Mouse (Mus musculus) forebrain, embryonic 11.5 days (tissue): ENCODE measurements around the gene Alg12. TPM values are rescaled to one million over a fixed set of nuclear protein-coding genes. Genes with fewer than 3 reads are reported as not detected.
A peak's percentile ranks its signal among the peaks of the same experiment; 100 is the strongest.

ENCODE experiments used
- ATAC-seq: fragments of 200-750 bp; cut with Nextera tagmentation; replicated peaks from 2 replicates; pipeline ENCODE4 v1.8.0; 2017; ENCODE audit warnings: moderate TSS enrichment; ENCODE audit not compliant: low FRiP score
- DNase-seq: peaks from one replicate; pipeline ENCODE4 v3.0.0-alpha.2; 2017; ENCODE audit warnings: low spot score
- H3K27ac ChIP-seq: fragments of 300-500 bp; sonication (generic); 2 replicates; pipeline ENCODE4 v1.5.1; 2014; ENCODE audit warnings: low read depth, low read length
- H3K27me3 ChIP-seq: fragments of 300-500 bp; sonication (generic); 2 replicates; pipeline ENCODE4 v1.6.1; 2014; ENCODE audit warnings: mild to moderate bottlenecking, low read length, mixed read lengths; ENCODE audit not compliant: control insufficient read depth, insufficient read depth
- H3K36me3 ChIP-seq: fragments of 300-500 bp; sonication (generic); 2 replicates; pipeline ENCODE4 v1.6.1; 2014; ENCODE audit warnings: mild to moderate bottlenecking, low read length, moderate library complexity, mixed read lengths; ENCODE audit not compliant: control insufficient read depth, insufficient read depth
- H3K4me1 ChIP-seq: fragments of 300-500 bp; sonication (generic); replicated peaks from 2 replicates; pipeline ENCODE4 v1.6.1; 2014; ENCODE audit warnings: low read length, mixed read lengths; ENCODE audit not compliant: control insufficient read depth, insufficient read depth
- H3K4me2 ChIP-seq: fragments of 300-500 bp; sonication (generic); 2 replicates; pipeline ENCODE4 v1.6.1; 2014; ENCODE audit warnings: low read depth, mild to moderate bottlenecking, low read length, moderate library complexity, mixed read lengths; ENCODE audit not compliant: severe bottlenecking
- H3K4me3 ChIP-seq: fragments of 300-500 bp; sonication (generic); 2 replicates; pipeline ENCODE4 v1.5.1; 2014; ENCODE audit warnings: low read depth, low read length
- H3K9ac ChIP-seq: fragments of 300-500 bp; sonication (generic); 2 replicates; pipeline ENCODE4 v1.6.1; 2014; ENCODE audit warnings: low read length
- H3K9me3 ChIP-seq: fragments of 300-500 bp; sonication (generic); 2 replicates; pipeline ENCODE4 v1.6.1; 2016; ENCODE audit warnings: low read length, mixed read lengths; ENCODE audit not compliant: control insufficient read depth
- WGBS: fragments of 180-500 bp; shearing (Covaris S2); extraction: QIAGEN DNeasy Blood & Tissue Kit; methylation state at CpG from one replicate; pipeline ENCODE4 v1.1.7; 2014; 5-methylcytosine and 5-hydroxymethylcytosine counted together
- polyA plus RNA-seq: library from polyadenylated mRNA; unstranded; fragments of >200 nt; fragmentation: Nextera tagmentation; extraction: Ambion mirVana; gene quantifications from 2 replicates; pipeline ENCODE4 v1.2.1, GENCODE M21; 2014

The Alg12 gene
- polyA plus RNA-seq, 1 experiment from 2014 or later = 10.8 TPM

DNA sequence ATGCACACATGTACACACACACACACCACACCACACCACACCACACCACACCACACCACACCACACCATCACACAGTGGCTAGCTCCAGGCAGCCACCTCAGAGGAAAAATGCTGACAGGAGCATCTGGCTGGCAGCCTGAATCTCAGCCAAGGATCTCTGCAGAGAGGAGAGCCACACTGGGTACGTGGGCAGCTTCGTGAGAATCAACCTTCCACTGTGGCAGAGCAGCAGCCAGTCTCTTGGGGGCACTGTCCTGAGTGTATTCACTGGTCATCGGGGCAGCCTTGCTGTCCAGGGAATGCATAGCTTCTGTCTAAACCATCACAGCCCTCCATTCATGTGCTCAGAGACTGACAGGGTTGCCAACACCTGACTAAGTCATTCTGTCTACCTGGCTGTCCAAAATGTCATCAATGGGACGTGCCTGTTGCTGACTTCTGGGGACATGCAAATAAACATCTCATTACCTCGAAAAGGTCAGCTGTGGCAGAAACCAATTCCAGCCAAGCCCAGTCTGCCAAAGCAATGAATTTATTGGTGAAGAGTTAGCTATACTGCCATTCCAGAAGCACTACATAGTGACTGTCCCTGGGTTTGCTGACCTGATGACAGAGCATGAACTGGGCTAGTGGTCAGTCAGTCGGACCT, 10.8 kb upstream of the Alg12 start:
- DNase-seq (no peak), ATAC-seq (no peak)
- 78% methylated on average over 6 of the region's 6 CpGs for WGBS
- Histone ChIP-seq H3K27ac (no peak overlapping the region), H3K9ac (no peak overlapping the region), H3K4me1 (no peaks in the 10 kb centered on the region), H3K36me3 (peaks cover 2% of the 10 kb centered on the region; the same call in 1 of the 2 replicates), H3K4me3 (no peak overlapping the region), H3K9me3 (no peaks in the 10 kb centered on the region), H3K27me3 (no peaks in the 10 kb centered on the region), H3K4me2 (no peak overlapping the region)

DNA sequence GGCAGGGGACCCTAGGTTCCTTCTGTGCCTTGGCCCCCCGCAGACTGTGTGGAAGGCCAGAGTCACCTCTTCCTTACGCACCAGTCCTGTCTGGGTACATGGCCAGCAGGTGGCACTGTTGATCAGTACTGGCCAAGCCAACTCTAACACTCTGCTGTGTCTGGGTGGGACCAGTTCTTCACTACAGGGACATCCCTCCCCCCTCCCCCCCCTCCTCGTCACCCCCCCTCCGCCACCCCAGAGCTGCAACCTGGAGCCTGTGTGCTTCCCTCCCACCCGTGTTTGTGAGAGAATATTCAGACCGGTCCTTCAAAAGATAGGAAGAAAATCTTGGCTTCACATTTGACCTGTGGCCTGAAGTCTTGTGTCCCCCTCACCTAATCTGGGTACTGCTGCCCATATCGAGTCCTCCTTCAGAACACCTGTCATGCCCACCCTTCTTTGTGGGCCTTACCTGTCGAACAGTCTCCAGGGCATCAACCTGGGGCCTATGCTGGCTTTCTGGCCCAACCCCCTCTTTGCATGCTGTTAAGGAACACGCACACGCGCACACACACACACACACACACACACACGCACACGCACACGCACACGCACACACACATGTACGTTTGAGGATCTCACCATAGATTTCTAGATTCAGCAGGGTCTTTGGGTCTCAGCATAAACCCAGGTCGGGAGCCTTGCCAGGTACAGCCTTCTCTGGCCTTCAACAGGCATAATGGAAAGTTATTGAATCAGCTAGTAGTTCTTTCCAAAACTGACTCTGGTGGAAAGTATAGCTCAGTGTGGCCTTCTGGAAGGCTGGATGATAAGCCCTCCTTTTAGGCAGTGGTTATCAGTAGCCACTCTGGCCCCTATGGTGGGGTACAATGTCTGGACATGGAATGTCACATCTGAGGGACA, 9.9 kb upstream of the Alg12 start:
- peak; percentile 92 for DNase-seq
- Histone ChIP-seq H3K27ac (no peak overlapping the region), H3K4me2 (no peak overlapping the region), H3K4me3 (no peak overlapping the region), H3K9me3 (no peaks in the 10 kb centered on the region), H3K9ac (no peak overlapping the region), H3K4me1 (no peaks in the 10 kb centered on the region), H3K36me3 (peaks cover 8% of the 10 kb centered on the region; the same call in 1 of the 2 replicates), H3K27me3 (no peaks in the 10 kb centered on the region)
- WGBS = 63% methylated on average over 15 of the region's 17 CpGs
- ATAC-seq = peak; percentile 91

DNA sequence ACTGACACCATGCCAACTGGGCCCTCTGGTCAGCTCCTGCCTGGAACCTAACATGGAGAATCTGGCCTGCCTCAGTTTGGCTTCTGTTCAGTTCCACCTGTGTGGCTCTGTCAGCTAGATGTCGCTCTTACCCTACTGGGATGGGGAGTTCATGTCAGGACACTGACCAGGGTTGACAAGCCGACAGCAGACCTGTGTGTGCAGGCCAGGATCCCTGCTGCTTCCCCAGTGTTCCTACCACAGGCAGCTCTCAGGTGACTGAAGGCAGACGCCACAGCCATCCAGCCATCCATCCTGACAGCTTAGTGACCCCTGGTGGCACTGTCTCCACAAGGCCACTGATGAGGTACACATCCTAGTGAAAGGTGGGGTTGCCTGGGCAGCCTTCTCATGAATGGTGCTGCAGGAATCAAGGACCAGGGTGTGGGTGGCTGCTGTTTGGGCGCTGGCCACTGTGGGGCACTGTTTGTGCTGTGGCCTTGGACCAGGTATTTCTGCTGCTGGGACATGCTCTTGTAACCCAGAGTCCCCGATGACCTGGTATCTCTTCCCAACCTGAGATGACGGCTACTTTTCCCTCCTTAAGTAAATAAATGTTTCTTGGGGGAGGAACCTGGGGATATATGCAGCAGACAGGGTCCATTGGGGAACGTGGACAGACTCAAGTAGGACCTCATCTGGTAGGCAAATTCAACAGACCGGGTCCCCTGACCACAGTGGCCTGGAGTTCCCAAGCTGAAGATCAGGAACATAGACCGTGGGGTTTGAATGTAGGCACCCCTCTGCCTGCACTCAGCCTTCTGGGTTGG, 9.1 kb upstream of the Alg12 start:
- Histone ChIP-seq H3K36me3 (peaks cover 13% of the 10 kb centered on the region; the same call in 1 of the 2 replicates), H3K27me3 (no peaks in the 10 kb centered on the region), H3K4me3 (no peak overlapping the region), H3K4me1 (no peaks in the 10 kb centered on the region), H3K27ac (no peak overlapping the region), H3K9ac (no peak overlapping the region), H3K4me2 (no peak overlapping the region), H3K9me3 (no peaks in the 10 kb centered on the region)
- ATAC-seq (peak; percentile 63), DNase-seq (peak; percentile 83)
- WGBS = 30% methylated on average over 9 of the region's 9 CpGs

DNA sequence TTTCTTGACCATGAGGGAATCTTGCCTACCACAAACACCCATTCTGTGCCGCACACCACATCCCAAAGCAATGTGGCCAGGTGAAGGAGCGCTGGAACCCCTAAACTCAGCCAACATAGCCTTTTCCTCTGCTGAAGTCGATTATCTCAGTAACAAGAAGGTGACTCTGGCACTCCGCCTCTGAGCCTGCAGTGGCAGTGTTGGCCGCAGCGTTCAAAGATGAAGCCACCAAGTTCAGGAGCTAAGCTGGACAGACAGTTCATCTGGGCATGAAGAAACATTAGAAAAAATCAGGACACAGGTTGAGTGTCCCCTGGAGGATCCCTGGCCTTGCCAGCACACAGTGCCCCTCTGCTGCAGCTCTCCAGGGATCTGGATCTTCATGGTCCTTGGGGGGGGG, 8.3 kb upstream of the Alg12 start:
- no peaks in the 10 kb centered on the region for H3K9me3 ChIP-seq
- WGBS = 88% methylated on average over 6 of the region's 6 CpGs
- peaks cover 13% of the 10 kb centered on the region; the same call in 1 of the 2 replicates for H3K36me3 ChIP-seq
- no peak overlapping the region for H3K4me3 ChIP-seq
- H3K27ac ChIP-seq = no peak overlapping the region
- H3K27me3 ChIP-seq = no peaks in the 10 kb centered on the region
- H3K4me2 ChIP-seq = no peak overlapping the region
- no peak for DNase-seq
- no peaks in the 10 kb centered on the region for H3K4me1 ChIP-seq
- ATAC-seq = no peak
- no peak overlapping the region for H3K9ac ChIP-seq

DNA sequence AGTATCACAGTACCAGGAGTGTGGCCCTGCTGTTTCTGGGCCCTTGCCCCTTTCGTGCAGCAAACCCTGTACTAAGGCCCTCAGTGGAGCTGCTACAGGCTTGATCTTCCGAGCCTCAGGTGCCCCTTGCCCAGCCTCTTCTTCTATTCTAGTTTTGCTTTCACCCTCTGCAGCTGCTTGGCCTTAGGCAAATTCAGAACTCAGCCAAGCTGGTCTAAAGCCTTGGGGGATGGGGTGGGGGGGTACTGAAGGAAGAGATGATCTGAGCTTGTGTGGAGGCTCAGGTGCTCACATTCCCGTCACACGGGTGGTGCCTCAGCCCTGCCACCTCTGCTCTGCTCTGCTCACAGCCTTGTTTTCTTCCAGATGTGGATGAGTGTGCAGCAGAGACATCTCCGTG, 4.3 kb upstream of the Alg12 start:
- no peak for ATAC-seq
- Histone ChIP-seq H3K9ac (no peak overlapping the region), H3K27me3 (no peaks in the 10 kb centered on the region), H3K4me2 (no peak overlapping the region), H3K27ac (no peak overlapping the region), H3K36me3 (peaks cover 13% of the 10 kb centered on the region; the same call in 1 of the 2 replicates), H3K4me3 (no peak overlapping the region), H3K9me3 (no peaks in the 10 kb centered on the region), H3K4me1 (peaks cover 9% of the 10 kb centered on the region; the same call in 1 of the 2 replicates)
- DNase-seq = no peak
- 95% methylated on average over 5 of the region's 5 CpGs for WGBS

DNA sequence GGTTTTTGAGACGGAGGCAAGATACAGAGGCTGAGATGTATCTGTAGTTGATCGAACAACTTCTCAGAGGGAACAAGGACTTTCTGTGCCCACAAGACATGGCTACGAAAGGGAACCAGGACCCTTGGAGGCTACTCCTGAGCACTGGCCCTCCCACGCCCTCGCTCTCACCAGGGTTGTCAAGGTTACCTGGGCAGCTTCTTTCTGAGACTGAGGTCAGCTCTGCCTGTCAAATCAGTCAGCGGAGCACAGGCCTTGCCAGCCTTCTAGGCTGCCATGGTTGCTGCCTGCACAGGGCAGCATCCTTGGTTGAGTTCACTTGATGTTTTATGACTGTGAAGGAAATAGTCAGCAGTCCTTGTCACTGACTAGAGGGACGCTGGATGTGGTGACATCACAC, 3.4 kb upstream of the Alg12 start:
- ATAC-seq (no peak), DNase-seq (no peak)
- 90% methylated on average over 7 of the region's 7 CpGs for WGBS
- H3K9ac ChIP-seq = no peak overlapping the region
- peaks cover 13% of the 10 kb centered on the region; the same call in 1 of the 2 replicates for H3K36me3 ChIP-seq
- H3K27me3 ChIP-seq = no peaks in the 10 kb centered on the region
- peaks cover 9% of the 10 kb centered on the region; the same call in 1 of the 2 replicates for H3K4me1 ChIP-seq
- H3K9me3 ChIP-seq = no peaks in the 10 kb centered on the region
- H3K4me2 ChIP-seq = no peak overlapping the region
- no peak overlapping the region for H3K27ac ChIP-seq
- no peak overlapping the region for H3K4me3 ChIP-seq

DNA sequence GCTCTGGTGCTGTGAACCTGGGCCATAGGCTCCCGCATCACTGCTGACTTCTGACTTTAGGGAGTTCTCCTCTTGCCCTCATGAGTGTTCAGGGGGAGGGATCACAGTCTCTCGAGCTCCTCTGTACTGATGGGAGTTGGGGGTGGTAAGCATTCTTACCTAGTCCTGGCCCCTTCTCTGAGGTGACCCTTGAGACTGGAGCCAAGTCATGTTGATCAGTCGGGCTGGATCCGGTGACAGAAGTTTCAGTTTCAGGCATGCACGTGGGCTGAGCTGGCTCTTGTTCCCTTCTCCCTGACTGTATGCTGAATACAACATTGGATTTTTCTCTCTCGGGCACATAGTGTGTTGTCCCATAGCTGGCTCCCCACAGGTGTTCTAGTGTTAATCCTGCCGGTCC, 2.3 kb upstream of the Alg12 start:
- H3K4me1 ChIP-seq = peaks cover 9% of the 10 kb centered on the region; the same call in 1 of the 2 replicates
- WGBS = 88% methylated on average over 7 of the region's 7 CpGs
- no peak for DNase-seq
- ATAC-seq = no peak
- H3K9me3 ChIP-seq = no peaks in the 10 kb centered on the region
- peaks cover 13% of the 10 kb centered on the region; the same call in 1 of the 2 replicates for H3K36me3 ChIP-seq
- no peak overlapping the region for H3K9ac ChIP-seq
- H3K27ac ChIP-seq = no peak overlapping the region
- H3K4me3 ChIP-seq = no peak overlapping the region
- H3K4me2 ChIP-seq = no peak overlapping the region
- no peaks in the 10 kb centered on the region for H3K27me3 ChIP-seq

DNA sequence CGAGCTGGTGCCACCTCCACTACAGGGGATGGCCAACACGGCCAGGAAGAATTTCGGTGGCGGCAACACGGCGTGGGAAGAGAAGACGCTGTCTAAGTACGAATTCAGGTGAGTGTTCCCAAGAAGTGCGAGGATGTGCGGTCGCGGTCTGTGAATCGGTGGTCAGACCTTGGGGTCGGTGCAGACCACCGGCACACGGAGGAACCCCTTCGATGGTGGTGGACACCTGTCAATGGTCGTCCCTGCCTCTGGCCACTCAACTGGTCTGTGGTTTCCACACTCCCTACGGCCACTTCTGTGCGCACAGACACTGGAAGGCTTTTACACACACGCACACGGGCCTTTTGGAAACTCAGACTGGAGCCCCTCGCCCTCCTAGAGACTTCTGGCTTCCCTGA, 787 bp upstream of the Alg12 start:
- Histone ChIP-seq H3K4me2 (peak overlapping the region; percentile 88), H3K36me3 (peaks cover 10% of the 10 kb centered on the region; the same call in 1 of the 2 replicates), H3K4me3 (peak overlapping the region; percentile 82), H3K4me1 (peaks cover 9% of the 10 kb centered on the region; the same call in 1 of the 2 replicates), H3K27ac (no peak overlapping the region), H3K9ac (peak overlapping the region; percentile 87), H3K9me3 (no peaks in the 10 kb centered on the region), H3K27me3 (no peaks in the 10 kb centered on the region)
- 1% methylated on average over 23 of the region's 23 CpGs for WGBS
- ATAC-seq (peak; percentile 2; the same call in 1 of the 2 replicates), DNase-seq (no peak)
